Mouse (Mus musculus): Measurements from ENCODE around the gene Ifi204. TPM values are rescaled to one million over a fixed set of nuclear protein-coding genes. Genes with fewer than 3 reads are reported as not detected.
"Not testable (repeated sequence)": the region's sequence is repeated elsewhere in the genome, so short reads cannot be mapped to it uniquely, and the experiment has no call there.

The Ifi204 gene
- 0.16 and 0.30 TPM in 2 replicates for polyA plus RNA-seq (2012; rRNA removed)

DNA sequence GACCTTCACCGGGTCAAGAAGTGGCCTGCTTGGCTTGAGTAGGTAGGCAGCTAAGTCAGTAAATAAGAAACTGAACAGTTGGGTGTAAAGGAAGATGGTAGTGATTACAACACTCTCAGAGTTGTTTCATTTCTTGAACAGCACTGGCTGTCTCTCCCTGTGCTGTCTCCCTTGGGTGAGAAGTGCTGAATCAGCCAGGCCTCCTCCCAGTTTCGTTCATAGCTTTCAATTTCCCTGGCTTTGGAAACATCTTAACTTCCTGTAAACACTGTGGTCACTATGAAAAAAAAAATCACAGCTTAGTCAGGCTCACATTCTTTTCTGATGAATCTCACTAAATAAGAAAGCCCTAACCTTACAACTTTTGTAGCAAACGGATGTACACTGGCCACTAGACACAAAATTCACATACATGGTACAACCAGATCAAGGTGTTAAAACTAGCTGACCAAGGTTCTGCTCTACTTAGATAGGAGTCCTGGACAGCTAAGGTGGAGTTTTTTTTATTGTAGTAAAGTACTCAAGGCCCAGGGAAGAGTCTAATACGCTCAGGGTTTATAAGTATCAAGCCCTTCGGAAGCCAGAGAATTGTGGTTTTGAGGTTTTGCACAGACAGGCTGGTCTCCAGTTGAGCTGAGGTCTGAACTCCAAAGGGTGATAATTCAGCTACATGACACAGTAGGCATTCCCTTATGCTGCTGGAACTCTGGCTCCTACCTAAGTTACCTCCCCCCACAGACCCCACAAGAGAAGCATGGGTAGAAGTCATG is at the start of gene Ifi204:
Gene Ifi204 (minus strand): TSS at position 96 of the 770 bp plus-strand sequence.
- H3K4me1 ChIP-seq (ENCODE audit: control insufficient read depth, insufficient read depth, low read length); DNase-seq; H3K27me3 ChIP-seq (ENCODE audit: control insufficient read depth, insufficient read depth, low read length); H3K27ac ChIP-seq (ENCODE audit: insufficient read depth, low read length); H3K4me3 ChIP-seq (replicated peaks; ENCODE audit: insufficient read depth, low read depth, low read length): not testable (repeated sequence)
- WGBS, result 89% methylated on average over 5 of the region's 5 CpGs

- not testable (repeated sequence) for H3K4me3 ChIP-seq (replicated peaks; ENCODE audit: insufficient read depth, low read depth, low read length); H3K27ac ChIP-seq (ENCODE audit: insufficient read depth, low read length); H3K27me3 ChIP-seq (ENCODE audit: control insufficient read depth, insufficient read depth, low read length); DNase-seq; H3K4me1 ChIP-seq (ENCODE audit: control insufficient read depth, insufficient read depth, low read length)
- 85% methylated on average over 2 of the region's 2 CpGs for whole genome bisulfite sequencing
These were observed 42.6 kb upstream of the Ifi204 start for GRCm38 (mm10) chr1:173809294-173809693.

GRCm38 (mm10) chr1:173802689-173803281 is 36.0 kb upstream of the Ifi204 start:
- not testable (repeated sequence) for H3K27me3 ChIP-seq (ENCODE audit: control insufficient read depth, insufficient read depth, low read length); H3K4me1 ChIP-seq (ENCODE audit: control insufficient read depth, insufficient read depth, low read length); H3K4me3 ChIP-seq (replicated peaks; ENCODE audit: insufficient read depth, low read depth, low read length); H3K27ac ChIP-seq (ENCODE audit: insufficient read depth, low read length); DNase-seq
- WGBS, result 20% methylated on average over 2 of the region's 2 CpGs

DNA sequence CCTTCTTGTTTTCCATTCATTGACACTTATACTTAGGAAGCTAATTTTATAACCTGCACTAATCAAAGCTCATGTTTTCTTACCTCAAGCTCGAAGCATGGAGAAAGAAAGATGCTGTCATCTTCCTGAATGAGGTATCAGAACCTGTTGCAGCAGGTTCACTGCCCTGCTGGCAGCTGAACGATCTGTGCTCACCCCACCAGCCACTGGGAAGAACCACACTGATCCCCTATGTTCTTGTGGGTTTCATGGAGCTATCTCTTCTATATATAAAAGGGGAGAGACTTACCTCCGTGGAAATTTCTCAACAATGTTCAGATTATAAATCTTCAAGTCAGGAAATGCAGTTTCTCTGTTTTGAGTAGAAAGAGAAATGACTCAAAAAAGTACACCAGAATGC is 35.5 kb upstream of the Ifi204 start:
- 47% methylated on average over 3 of the region's 3 CpGs for WGBS
- not testable (repeated sequence) for H3K4me3 ChIP-seq (replicated peaks; ENCODE audit: insufficient read depth, low read depth, low read length); H3K27me3 ChIP-seq (ENCODE audit: control insufficient read depth, insufficient read depth, low read length); H3K27ac ChIP-seq (ENCODE audit: insufficient read depth, low read length); H3K4me1 ChIP-seq (ENCODE audit: control insufficient read depth, insufficient read depth, low read length); DNase-seq

- DNase-seq; H3K4me3 ChIP-seq (replicated peaks; ENCODE audit: insufficient read depth, low read depth, low read length): not testable (repeated sequence)
- WGBS, result 84% methylated on average over 2 of the region's 2 CpGs
These were observed 35.0 kb upstream of the Ifi204 start for GRCm38 (mm10) chr1:173801791-173802190.

DNA sequence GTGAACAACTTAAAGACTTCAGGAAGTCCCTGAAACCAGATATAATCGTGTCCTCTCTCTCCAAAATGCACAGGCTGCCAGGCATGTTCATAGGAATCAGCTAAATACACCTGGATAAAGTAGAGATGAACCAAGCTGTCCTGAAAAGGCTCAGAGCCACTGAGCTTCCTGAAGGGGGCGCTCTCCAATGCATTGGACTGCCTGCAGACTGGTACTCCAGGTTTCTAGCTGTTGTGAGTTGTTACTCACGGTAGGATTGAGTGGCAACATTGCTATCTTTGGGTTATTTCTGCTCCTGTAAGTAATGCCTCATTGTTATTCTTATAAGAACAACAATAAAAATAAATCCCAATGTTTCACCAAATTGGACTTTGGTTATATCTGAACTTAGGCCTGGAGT is 6.7 kb upstream of the Ifi204 start:
- not testable (repeated sequence) for H3K4me3 ChIP-seq (replicated peaks; ENCODE audit: insufficient read depth, low read depth, low read length); H3K27ac ChIP-seq (ENCODE audit: insufficient read depth, low read length); H3K27me3 ChIP-seq (ENCODE audit: control insufficient read depth, insufficient read depth, low read length); H3K4me1 ChIP-seq (ENCODE audit: control insufficient read depth, insufficient read depth, low read length); DNase-seq
- 55% methylated on average over 3 of the region's 3 CpGs for WGBS

More at GRCm38 (mm10) chr1:173801791-173802190, 35.0 kb upstream of the Ifi204 start:
- not testable (repeated sequence) for H3K27me3 ChIP-seq (ENCODE audit: control insufficient read depth, insufficient read depth, low read length); H3K4me1 ChIP-seq (ENCODE audit: control insufficient read depth, insufficient read depth, low read length); H3K27ac ChIP-seq (ENCODE audit: insufficient read depth, low read length)

DNA sequence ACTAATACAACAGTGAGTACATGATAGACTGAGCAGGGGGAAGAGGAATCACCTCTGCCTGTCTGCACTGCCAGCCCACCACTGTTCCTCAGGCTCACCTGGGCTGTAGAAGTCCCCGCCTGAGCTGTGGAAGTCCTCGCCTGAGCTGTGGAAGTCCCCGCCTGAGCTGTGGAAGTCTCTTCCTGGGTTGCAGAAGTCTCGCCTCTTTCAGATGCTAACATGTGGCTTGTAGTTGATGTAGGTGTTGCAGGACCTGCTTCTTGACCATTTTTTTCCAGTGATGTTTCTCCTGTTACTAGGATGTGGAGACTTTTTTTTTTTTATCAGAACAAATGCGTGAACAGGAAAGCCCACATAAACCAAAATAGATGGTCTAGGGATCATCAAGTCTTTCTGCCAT is 6.7 kb downstream of the Ifi204 start:
- 92% methylated on average over 5 of the region's 5 CpGs for WGBS

DNA sequence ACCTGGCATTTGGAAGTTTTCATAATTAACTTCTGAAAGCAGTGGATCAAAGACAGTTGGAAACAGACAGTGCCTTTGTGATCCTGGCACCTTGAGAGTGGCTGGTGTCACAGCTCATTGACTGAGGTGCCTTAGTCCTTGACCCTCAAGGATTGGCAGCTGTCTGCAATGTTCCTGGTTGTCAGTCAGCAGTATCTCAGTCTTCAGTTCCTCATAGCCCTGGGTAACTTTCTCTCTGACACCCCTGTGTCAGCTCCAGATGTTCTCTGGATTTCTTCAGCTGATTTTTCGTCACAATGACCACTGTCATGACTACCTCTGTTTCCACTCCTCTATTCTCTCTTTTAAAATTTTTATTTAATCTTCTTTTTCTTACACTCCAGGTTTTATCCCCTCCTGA is 24.5 kb downstream of the Ifi204 start:
- 68% methylated on average over 1 of the region's 1 CpGs for WGBS
- DNase-seq, result no peak
- TF ChIP-seq POLR2A (IDR thresholded peaks at IDR 0.05; ENCODE audit: borderline replicate concordance, insufficient read depth, low read length) (no peak), CTCF (IDR thresholded peaks at IDR 0.05; ENCODE audit: borderline replicate concordance, insufficient read depth, low read depth, low read length) (no peak)
- Histone ChIP-seq H3K4me3 (replicated peaks; ENCODE audit: insufficient read depth, low read depth, low read length) (no peak overlapping the region), H3K27ac (ENCODE audit: insufficient read depth, low read length) (no peak overlapping the region), H3K4me1 (ENCODE audit: control insufficient read depth, insufficient read depth, low read length) (no peaks in the 10 kb centered on the region), H3K27me3 (ENCODE audit: control insufficient read depth, insufficient read depth, low read length) (no peaks in the 10 kb centered on the region)

More for the DNA sequence above, 6.7 kb downstream of the Ifi204 start:
- H3K27me3 ChIP-seq (ENCODE audit: control insufficient read depth, insufficient read depth, low read length); H3K4me1 ChIP-seq (ENCODE audit: control insufficient read depth, insufficient read depth, low read length); H3K27ac ChIP-seq (ENCODE audit: insufficient read depth, low read length); DNase-seq; H3K4me3 ChIP-seq (replicated peaks; ENCODE audit: insufficient read depth, low read depth, low read length): not testable (repeated sequence)

- no peak within 1 kb of the TSS for H3K27ac ChIP-seq (ENCODE audit: insufficient read depth, low read length)
- no peak for DNase-seq
- no peaks in the 10 kb centered on the region for H3K4me1 ChIP-seq (ENCODE audit: control insufficient read depth, insufficient read depth, low read length)
- 66% methylated on average over 4 of the region's 4 CpGs for WGBS
- H3K27me3 ChIP-seq (ENCODE audit: control insufficient read depth, insufficient read depth, low read length), result no peaks in the 10 kb centered on the region
- H3K4me3 ChIP-seq (replicated peaks; ENCODE audit: insufficient read depth, low read depth, low read length), result no peak within 1 kb of the TSS
- TF ChIP-seq CTCF (IDR thresholded peaks at IDR 0.05; ENCODE audit: borderline replicate concordance, insufficient read depth, low read depth, low read length) (no peak), POLR2A (IDR thresholded peaks at IDR 0.05; ENCODE audit: borderline replicate concordance, insufficient read depth, low read length) (no peak)
These were observed 25.1 kb downstream of the Ifi204 start, which contains the start of gene Ifi207 for GRCm38 (mm10) chr1:173741656-173742055. Ifi207 (minus strand) TSS chr1:173741747.
